Mouse (Mus musculus): ENCODE measurements around the gene Olfr816.
"Not testable (repeated sequence)": the region's sequence is repeated elsewhere in the genome, so short reads cannot be mapped to it uniquely, and the experiment has no call there.

The Olfr816 gene

DNA sequence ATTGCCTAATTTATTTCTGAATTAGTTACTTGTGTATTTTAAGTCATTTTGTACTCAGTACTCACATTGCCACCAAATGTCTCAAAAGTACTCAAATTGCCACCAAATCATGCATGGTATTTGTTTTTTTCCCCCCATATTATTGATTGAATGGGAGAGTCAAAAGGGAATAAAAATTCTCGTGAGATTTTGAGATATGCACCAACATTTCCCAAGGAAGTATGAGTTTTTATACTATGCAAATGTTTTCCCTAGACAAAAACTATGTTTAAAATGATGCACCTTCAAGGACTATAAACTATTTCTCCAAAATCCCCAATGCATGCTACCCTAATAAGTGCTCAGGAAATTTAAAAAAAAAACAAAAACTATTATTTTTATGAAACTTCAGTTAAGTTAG is at the start of gene Olfr816:
Gene Olfr816, minus strand, starts transcription at position 101 of the 400 bp plus-strand sequence.
- DNase-seq (ENCODE audit: low spot score in 2 of 2): no peak

DNA sequence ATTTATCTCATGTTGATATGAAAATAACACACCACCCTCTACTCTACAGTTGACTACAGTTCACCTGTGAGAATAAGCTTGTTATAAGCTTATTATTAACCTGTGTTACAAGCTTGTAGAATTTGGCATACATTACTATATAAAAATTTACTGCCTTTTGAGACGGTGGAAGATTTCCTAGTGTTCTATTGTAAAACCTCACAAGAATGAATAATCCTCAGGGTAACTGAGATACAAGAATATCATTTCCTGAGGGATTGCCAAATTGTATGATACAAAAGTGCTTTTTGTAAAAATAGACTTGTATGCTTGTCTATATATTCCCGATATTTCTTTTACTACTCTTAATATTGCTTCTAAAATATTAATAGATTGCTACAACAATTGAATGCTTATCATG is 33.6 kb upstream of the Olfr816 start, which contains the start of gene Olfr818:
Gene Olfr818, minus strand, starts transcription at position 101 of the 400 bp plus-strand sequence.
- DNase-seq (ENCODE audit: low spot score in 2 of 2): no peak

- DNase-seq (ENCODE audit: low spot score in 2 of 2): not testable (repeated sequence)
Observed at GRCm38 (mm10) chr10:129905767-129906166, 9.6 kb downstream of the Olfr816 start, which contains the start of gene Olfr815. Gene Olfr815 (minus strand): TSS chr10:129905867.

DNA sequence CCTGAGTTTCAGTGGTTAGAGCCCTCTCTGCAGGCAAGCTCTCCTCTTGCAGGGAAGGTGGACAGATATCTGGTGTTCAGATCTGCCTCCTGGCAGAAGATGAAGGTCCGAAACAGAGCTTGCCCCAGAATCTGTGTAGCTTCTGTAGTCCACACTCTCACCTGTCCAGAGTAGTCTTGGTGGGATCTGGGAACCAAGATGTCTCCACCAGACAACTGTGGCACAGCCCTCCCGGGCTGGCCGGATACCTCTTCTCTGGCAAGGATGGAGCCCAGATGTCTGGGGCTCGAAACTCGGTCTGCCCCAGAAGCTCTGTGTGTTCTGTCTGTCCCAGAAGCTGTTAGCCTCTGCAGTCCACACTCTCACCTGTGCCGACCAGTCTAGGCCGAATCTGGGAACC is 29.5 kb downstream of the Olfr816 start:
- no peak for DNase-seq (ENCODE audit: low spot score in 2 of 2)

GRCm38 (mm10) chr10:129885496-129885895 is 29.9 kb downstream of the Olfr816 start:
- not testable (repeated sequence) for DNase-seq (ENCODE audit: low spot score in 2 of 2)

GRCm38 (mm10) chr10:129879751-129880150 is 35.6 kb downstream of the Olfr816 start, which contains the start of gene Olfr814:
Gene Olfr814 (minus strand): TSS chr10:129879851.
- DNase-seq (ENCODE audit: low spot score in 2 of 2): not testable (repeated sequence)

Measured in frontal cortex, postnatal 25 days (tissue).